Mouse (Mus musculus): ENCODE data around the gene Ssr4.

Ssr4 gene

DNA sequence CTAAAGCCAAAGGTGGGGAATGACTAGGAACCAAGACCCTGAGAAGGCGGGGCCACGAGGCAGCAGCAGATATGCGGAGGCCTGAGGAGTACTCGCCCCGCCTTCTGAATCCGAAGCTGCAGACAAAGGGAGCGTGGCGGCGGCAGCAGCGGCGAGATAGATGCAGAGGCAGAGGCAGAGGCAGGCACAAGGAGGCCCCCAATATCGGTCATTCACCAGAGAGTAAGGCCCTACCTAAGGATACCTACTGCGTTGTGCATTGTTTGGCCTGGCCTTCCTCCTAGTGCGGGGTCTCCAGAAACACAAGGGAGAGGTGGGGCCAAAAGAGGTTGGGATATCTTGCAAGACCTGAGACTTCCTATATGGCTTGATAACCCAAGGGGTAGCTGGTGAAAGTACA, 28.2 kb downstream of the Ssr4 start:
- no peak for DNase-seq (ENCODE audit: low spot score)

DNA sequence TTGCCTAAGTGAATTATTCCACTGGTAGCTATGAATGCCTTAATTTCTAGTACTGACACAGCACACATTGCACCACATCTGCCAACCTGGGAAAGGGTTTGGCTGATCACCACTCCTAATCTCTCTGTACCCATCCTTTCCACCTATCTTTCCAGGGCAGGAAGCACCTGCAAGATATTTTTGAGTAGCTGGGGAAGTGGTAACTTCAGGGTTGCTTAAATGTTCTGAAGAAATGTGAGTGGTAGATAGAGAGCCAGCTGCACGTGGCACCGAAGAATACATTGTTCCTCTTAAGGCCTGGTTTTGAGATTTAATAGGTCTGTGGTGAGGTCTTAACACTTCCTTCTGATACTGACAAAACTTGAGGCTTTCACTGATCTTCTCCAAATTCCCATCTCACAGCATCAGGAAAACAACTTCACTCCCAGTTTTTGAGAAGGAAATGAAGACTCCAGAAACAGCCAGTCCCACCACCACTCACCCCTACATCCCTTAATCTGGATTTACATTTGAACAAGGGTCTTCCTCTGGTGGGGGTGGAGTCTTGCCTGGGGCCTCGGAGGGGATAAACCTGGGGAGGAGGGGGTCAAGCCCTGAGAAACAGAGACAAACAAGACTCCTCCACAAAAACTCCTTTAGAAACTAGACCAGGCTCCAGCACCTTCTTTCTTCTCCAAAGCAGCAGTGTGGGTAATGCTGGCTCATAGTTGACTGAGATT, 29.9 kb downstream of the Ssr4 start:
- DNase-seq (ENCODE audit: low spot score), result no peak

DNA sequence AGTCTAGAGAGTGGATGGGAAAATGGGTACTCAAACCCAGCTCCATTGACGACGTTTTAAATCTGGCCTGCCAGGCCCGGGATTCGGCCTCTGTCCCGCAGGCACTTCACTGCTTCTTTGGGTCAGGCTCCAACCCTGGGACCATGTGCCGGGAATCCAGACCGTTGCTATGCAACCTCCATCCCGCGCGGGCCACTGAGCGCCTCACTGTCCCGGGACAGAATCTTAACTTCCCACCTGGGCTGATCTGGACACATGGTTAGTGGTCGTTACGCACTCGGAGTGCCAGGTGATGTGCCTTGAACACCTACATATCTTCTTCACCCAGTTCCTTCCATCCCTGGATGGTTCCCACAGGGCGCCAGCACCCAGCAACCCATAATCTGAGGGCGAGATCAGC, 36.9 kb downstream of the Ssr4 start:
- DNase-seq (ENCODE audit: low spot score), result no peak

DNA sequence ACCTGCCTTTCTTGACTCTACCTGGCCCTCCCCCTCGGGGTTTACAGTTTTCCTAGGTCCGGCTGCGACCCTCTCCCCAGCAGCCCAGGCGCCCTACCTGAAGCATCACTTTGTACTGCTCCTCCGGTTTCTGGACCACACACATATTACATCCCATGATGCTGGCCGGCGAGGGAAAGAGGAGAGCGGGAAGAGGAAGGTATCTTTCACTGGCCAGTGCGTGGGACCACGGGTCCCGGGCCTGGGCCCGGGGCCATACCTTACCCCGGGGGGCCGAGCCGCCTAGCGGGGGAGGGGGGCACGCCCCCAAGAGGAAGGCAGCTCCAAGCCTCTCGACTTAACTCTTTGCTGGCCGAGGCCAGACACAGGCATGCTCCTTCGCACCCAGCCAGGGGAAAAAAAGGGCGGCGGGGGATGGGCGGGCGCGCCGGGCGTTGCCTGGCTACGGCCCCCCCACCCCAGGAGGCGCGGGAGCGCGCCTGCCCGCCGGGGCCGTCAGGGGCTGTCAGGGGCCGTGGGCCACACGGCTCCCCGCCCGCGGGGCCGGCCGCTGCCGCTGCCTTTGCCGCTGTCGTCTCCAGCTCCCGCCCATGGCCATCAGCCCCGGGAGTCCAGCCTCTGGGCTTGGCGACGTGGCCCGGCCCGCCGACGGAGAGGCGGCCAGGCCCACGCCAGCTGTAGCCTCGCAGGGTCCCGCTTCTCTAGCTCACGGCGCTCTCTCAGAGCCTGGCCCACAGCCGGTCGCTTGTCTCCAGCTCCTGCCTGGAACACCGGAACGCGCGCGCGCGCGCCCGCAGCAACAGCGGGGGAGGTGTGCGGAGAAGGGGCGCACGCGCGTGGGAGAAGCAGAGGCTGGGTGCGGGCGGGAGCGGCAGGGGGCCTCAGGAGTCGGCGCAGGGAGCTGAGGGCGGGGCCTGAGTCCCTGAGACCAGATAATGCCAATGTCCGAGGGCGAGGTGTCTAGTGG, 37.6 kb downstream of the Ssr4 start, which contains the start of gene Pdzd4:
Gene Pdzd4, minus strand, starts transcription at position 785 of the 967 bp plus-strand sequence.
- peak; percentile 36 for DNase-seq (ENCODE audit: low spot score)

DNA sequence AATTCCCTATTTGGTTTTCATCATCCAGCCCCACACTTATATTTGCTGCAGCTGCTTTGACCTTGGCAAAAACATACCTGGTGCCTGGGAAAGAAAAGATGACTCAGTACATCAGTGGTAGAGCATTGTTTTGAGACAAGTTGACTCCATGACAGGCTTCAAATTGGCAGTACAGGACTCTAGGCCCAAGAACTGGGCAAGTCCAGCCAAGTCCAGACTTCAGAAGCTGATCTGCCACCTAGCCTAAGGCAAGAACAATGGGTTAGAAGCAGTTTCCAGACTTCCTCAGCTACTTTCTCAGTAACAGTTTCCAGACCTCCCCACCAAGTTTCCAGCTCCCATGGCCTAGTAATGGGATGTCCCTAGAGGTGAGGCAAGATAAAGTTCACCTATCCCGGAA, 48.9 kb downstream of the Ssr4 start:
- no peak for DNase-seq (ENCODE audit: low spot score)

DNA sequence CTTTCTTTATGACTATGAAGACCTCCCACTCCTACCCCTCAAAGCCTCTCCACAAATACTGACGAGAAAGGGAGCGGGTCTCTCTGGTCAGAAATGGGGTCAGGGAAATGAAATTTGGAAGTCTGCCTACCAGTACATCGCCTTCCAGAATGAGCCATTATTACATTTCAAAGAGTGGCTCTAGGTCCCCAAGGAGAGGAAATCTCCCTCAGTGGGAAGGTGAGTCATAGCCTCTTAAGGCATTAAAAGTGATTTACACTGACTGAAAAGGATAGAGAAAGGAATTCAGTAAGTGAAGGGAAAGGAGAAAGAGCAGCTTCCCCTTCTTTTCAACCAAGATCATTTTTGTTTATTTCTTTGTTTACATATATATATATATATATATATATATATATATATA, 49.9 kb downstream of the Ssr4 start:
- DNase-seq (ENCODE audit: low spot score), result no peak
